Mouse (Mus musculus): ENCODE measurements at regions not wholly inside any gene's neighbourhood (a gene's known extent, or its start where the extent isn't known, plus 50 kb on each side); places are given as distances from the start of the nearest gene placed in this dataset.

GRCm38 (mm10) chr6:143482868-143483267, 315.8 kb downstream of the Etnk1 start:
- DNase-seq (ENCODE audit: low read depth, low spot score), result no peak

GRCm38 (mm10) chr6:143484941-143485340, 317.9 kb downstream of the Etnk1 start:
- no peak for DNase-seq (ENCODE audit: low read depth, low spot score)

- no peak for DNase-seq (ENCODE audit: low read depth, low spot score)
Measured at GRCm38 (mm10) chr6:143487003-143487402, 320.0 kb downstream of the Etnk1 start.

- DNase-seq (ENCODE audit: low read depth, low spot score), result no peak
Measured at GRCm38 (mm10) chr6:143490019-143490418, 323.0 kb downstream of the Etnk1 start.

GRCm38 (mm10) chr6:143491380-143491779, 324.4 kb downstream of the Etnk1 start:
- no peak for DNase-seq (ENCODE audit: low read depth, low spot score)

GRCm38 (mm10) chr6:143493543-143493942, 326.5 kb downstream of the Etnk1 start:
- no peak for DNase-seq (ENCODE audit: low read depth, low spot score)

- no peak for DNase-seq (ENCODE audit: low read depth, low spot score)
Measured at GRCm38 (mm10) chr6:143494341-143494740, 327.3 kb downstream of the Etnk1 start.

GRCm38 (mm10) chr6:143494886-143495285, 327.9 kb downstream of the Etnk1 start:
- DNase-seq (ENCODE audit: low read depth, low spot score), result no peak

GRCm38 (mm10) chr6:143498764-143499163, 331.7 kb downstream of the Etnk1 start:
- no peak for DNase-seq (ENCODE audit: low read depth, low spot score)

GRCm38 (mm10) chr6:143499259-143500043, 332.4 kb downstream of the Etnk1 start:
- no peak for DNase-seq (ENCODE audit: low read depth, low spot score)

GRCm38 (mm10) chr6:143502803-143503202, 335.8 kb downstream of the Etnk1 start:
- DNase-seq (ENCODE audit: low read depth, low spot score), result no peak

GRCm38 (mm10) chr6:143503953-143504352, 336.9 kb downstream of the Etnk1 start:
- no peak for DNase-seq (ENCODE audit: low read depth, low spot score)

GRCm38 (mm10) chr6:143513459-143513858, 346.4 kb downstream of the Etnk1 start:
- DNase-seq (ENCODE audit: low read depth, low spot score), result no peak

- no peak for DNase-seq (ENCODE audit: low read depth, low spot score)
Measured at GRCm38 (mm10) chr6:143515137-143515536, 348.1 kb downstream of the Etnk1 start.

- DNase-seq (ENCODE audit: low read depth, low spot score), result no peak
Measured at GRCm38 (mm10) chr6:143516746-143517145, 349.7 kb downstream of the Etnk1 start.

- DNase-seq (ENCODE audit: low read depth, low spot score), result peak; percentile 19
Measured at GRCm38 (mm10) chr6:143518476-143518875, 351.5 kb downstream of the Etnk1 start.

- no peak for DNase-seq (ENCODE audit: low read depth, low spot score)
Measured at GRCm38 (mm10) chr6:143519668-143520067, 352.6 kb downstream of the Etnk1 start.

- DNase-seq (ENCODE audit: low read depth, low spot score), result no peak
Measured at GRCm38 (mm10) chr6:143525092-143525491, 358.1 kb downstream of the Etnk1 start.

GRCm38 (mm10) chr6:143528898-143529297, 361.9 kb downstream of the Etnk1 start:
- DNase-seq (ENCODE audit: low read depth, low spot score), result no peak

- peak; percentile 49 for DNase-seq (ENCODE audit: low read depth, low spot score)
Measured at GRCm38 (mm10) chr6:143530372-143531224, 363.6 kb downstream of the Etnk1 start.

- DNase-seq (ENCODE audit: low read depth, low spot score), result no peak
Measured at GRCm38 (mm10) chr6:143531477-143531876, 364.5 kb downstream of the Etnk1 start.

- no peak for DNase-seq (ENCODE audit: low read depth, low spot score)
Measured at GRCm38 (mm10) chr6:143532380-143532779, 365.4 kb downstream of the Etnk1 start.

GRCm38 (mm10) chr6:143535265-143535664, 368.2 kb downstream of the Etnk1 start:
- DNase-seq (ENCODE audit: low read depth, low spot score), result no peak
